Mouse (Mus musculus): Measurements from ENCODE around the gene Gins1. TPM values are rescaled to one million over a fixed set of nuclear protein-coding genes. Genes with fewer than 3 reads are reported as not detected.

Gene Gins1
- polyA plus RNA-seq, 1 experiment from 2014 or later = 82.1 TPM

DNA sequence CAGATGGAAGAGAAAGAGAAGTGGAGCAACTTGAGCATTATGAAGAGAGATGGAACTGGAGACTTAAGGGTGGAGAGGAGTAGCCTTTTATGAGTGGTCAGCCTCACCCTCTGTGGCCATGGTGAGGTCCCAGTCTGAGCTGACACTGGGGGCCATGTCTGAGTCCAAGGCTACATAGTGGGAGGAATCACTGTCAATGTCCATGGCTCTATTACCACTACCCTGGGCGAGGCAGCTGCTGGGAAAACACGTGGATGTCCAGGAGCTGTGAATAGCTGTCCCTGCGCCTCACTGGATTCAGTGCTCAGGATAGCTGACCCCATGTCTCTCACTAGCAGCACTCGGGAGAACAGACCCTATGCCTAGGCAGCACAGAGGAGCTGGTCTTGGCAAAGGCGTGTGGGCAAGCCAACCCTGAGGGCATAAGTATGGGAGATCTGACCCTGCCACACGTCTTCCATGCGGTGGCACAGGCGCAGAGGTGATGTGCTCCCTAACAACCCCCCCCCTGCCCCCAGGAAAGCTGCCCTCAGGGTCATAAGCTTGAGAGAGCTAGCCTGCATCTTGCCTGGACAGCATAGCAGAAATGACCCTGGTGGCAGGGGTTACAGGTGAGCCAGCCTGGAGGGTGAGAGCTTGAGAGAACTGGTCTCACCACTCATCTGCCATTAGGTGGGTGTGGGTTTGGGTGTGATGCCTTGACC is 21.0 kb upstream of the Gins1 start:
- Histone ChIP-seq H3K4me2 (no peak overlapping the region), H3K4me3 (ENCODE audit: low read depth, low read length) (no peak overlapping the region), H3K9me3 (ENCODE audit: control insufficient read depth, low read length) (no peaks in the 10 kb centered on the region), H3K27me3 (ENCODE audit: control insufficient read depth, insufficient read depth, low read length) (no peaks in the 10 kb centered on the region), H3K4me1 (ENCODE audit: control insufficient read depth, insufficient read depth, low read length) (no peaks in the 10 kb centered on the region), H3K36me3 (ENCODE audit: control insufficient read depth, insufficient read depth, low read length) (no peaks in the 10 kb centered on the region), H3K27ac (ENCODE audit: low read depth, low read length) (no peak overlapping the region), H3K9ac (ENCODE audit: low read length) (no peak overlapping the region)
- ATAC-seq (ENCODE audit: low FRiP score) (peak; percentile 38; the same call in 1 of the 2 replicates), DNase-seq (ENCODE audit: low spot score, missing footprints) (no peak)
- 93% methylated on average over 8 of the region's 8 CpGs for WGBS

DNA sequence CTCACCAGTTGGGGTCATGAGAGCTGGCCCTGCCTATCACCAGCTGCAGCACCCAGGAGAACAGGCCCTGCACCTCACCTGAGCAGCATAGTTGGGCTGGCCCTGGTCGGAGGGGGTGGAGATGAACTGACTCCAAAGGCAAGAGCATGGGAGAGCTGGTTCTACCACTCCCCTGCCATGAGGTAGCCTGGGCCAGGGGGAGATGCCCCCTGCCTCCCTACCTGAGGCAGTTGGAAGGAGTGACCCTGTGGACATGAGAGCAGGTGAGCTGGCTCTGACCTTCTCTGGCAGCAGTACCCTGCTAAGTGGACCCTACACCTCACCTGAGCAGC is 20.5 kb upstream of the Gins1 start:
- no peak overlapping the region for H3K4me3 ChIP-seq (ENCODE audit: low read depth, low read length)
- DNase-seq (ENCODE audit: low spot score, missing footprints) = no peak
- no peaks in the 10 kb centered on the region for H3K27me3 ChIP-seq (ENCODE audit: control insufficient read depth, insufficient read depth, low read length)
- WGBS = 86% methylated on average over 1 of the region's 1 CpGs
- no peaks in the 10 kb centered on the region for H3K36me3 ChIP-seq (ENCODE audit: control insufficient read depth, insufficient read depth, low read length)
- H3K9me3 ChIP-seq (ENCODE audit: control insufficient read depth, low read length) = no peaks in the 10 kb centered on the region
- peak; percentile 27; the same call in 1 of the 2 replicates for ATAC-seq (ENCODE audit: low FRiP score)
- no peaks in the 10 kb centered on the region for H3K4me1 ChIP-seq (ENCODE audit: control insufficient read depth, insufficient read depth, low read length)
- no peak overlapping the region for H3K4me2 ChIP-seq
- H3K9ac ChIP-seq (ENCODE audit: low read length) = no peak overlapping the region
- no peak overlapping the region for H3K27ac ChIP-seq (ENCODE audit: low read depth, low read length)

DNA sequence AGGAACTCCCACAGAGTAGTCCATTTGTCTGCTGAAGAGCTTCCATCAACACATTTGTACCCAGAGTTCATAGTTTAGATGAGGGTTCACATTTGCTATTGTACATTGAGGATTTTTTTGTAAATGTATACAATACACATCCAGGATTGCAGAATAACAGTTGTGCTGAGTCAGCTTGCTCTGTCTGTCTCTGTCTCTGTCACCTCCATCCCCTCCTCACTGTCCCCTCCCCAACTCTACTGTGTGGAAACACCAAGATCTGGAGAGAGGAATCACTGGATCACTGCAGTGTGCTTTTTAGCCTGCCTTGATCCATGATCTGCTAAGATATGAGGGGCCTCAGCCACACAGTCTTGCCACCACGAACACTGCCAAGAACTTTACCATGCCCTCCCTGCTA is 19.4 kb upstream of the Gins1 start:
- Histone ChIP-seq H3K4me3 (ENCODE audit: low read depth, low read length) (no peak overlapping the region), H3K36me3 (ENCODE audit: control insufficient read depth, insufficient read depth, low read length) (no peaks in the 10 kb centered on the region), H3K4me2 (no peak overlapping the region), H3K9me3 (ENCODE audit: control insufficient read depth, low read length) (no peaks in the 10 kb centered on the region), H3K9ac (ENCODE audit: low read length) (no peak overlapping the region), H3K27me3 (ENCODE audit: control insufficient read depth, insufficient read depth, low read length) (no peaks in the 10 kb centered on the region), H3K27ac (ENCODE audit: low read depth, low read length) (no peak overlapping the region), H3K4me1 (ENCODE audit: control insufficient read depth, insufficient read depth, low read length) (no peaks in the 10 kb centered on the region)
- ATAC-seq (ENCODE audit: low FRiP score) = no peak
- no peak for DNase-seq (ENCODE audit: low spot score, missing footprints)
- 86% methylated on average over 1 of the region's 1 CpGs for WGBS

DNA sequence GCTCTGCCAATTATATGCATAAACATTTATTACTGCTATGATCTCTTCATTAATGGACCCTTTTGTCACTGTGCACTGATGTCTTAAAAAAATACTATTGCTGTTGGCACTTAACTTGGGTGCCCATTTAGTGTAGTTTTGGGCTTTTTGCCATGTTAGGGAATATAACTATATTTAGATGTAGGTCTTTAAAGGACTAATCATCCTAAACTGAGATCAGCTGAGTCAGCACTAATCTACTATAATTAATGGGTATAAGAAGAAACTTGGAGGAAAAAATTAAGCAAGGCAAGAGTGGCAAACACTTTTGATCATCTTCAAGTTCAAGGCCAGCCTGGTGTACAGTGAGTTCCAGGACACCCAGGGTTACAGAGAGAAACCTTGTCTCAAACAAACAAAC is 18.9 kb upstream of the Gins1 start:
- DNase-seq (ENCODE audit: low spot score, missing footprints) (no peak), ATAC-seq (ENCODE audit: low FRiP score) (no peak)
- Histone ChIP-seq H3K9ac (ENCODE audit: low read length) (no peak overlapping the region), H3K4me1 (ENCODE audit: control insufficient read depth, insufficient read depth, low read length) (no peaks in the 10 kb centered on the region), H3K9me3 (ENCODE audit: control insufficient read depth, low read length) (no peaks in the 10 kb centered on the region), H3K27ac (ENCODE audit: low read depth, low read length) (no peak overlapping the region), H3K27me3 (ENCODE audit: control insufficient read depth, insufficient read depth, low read length) (no peaks in the 10 kb centered on the region), H3K4me2 (no peak overlapping the region), H3K4me3 (ENCODE audit: low read depth, low read length) (no peak overlapping the region), H3K36me3 (ENCODE audit: control insufficient read depth, insufficient read depth, low read length) (no peaks in the 10 kb centered on the region)

DNA sequence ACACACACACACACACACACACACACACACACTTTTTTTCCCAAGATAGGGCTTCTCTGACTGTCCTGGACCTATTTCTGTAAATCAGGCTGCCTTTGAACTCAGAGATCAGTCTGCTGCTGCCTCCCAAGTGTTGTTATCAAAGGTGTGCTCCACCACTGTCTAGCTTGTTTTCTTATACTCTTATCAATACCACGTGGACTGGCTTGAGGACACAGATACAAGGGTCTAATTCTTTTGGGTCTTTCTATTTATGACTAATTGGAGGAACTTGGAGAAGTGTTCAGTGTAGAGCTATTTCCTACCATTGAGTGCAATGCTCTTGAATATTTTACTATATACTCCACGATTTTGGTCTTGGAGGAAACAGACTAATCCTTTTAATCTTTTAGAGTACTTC is 17.8 kb upstream of the Gins1 start:
- WGBS = 71% methylated on average over 2 of the region's 2 CpGs
- no peaks in the 10 kb centered on the region for H3K27me3 ChIP-seq (ENCODE audit: control insufficient read depth, insufficient read depth, low read length)
- no peak overlapping the region for H3K27ac ChIP-seq (ENCODE audit: low read depth, low read length)
- H3K9ac ChIP-seq (ENCODE audit: low read length) = no peak overlapping the region
- no peak overlapping the region for H3K4me3 ChIP-seq (ENCODE audit: low read depth, low read length)
- no peaks in the 10 kb centered on the region for H3K36me3 ChIP-seq (ENCODE audit: control insufficient read depth, insufficient read depth, low read length)
- H3K4me2 ChIP-seq = no peak overlapping the region
- ATAC-seq (ENCODE audit: low FRiP score) = no peak
- no peaks in the 10 kb centered on the region for H3K4me1 ChIP-seq (ENCODE audit: control insufficient read depth, insufficient read depth, low read length)
- H3K9me3 ChIP-seq (ENCODE audit: control insufficient read depth, low read length) = no peaks in the 10 kb centered on the region
- no peak for DNase-seq (ENCODE audit: low spot score, missing footprints)

DNA sequence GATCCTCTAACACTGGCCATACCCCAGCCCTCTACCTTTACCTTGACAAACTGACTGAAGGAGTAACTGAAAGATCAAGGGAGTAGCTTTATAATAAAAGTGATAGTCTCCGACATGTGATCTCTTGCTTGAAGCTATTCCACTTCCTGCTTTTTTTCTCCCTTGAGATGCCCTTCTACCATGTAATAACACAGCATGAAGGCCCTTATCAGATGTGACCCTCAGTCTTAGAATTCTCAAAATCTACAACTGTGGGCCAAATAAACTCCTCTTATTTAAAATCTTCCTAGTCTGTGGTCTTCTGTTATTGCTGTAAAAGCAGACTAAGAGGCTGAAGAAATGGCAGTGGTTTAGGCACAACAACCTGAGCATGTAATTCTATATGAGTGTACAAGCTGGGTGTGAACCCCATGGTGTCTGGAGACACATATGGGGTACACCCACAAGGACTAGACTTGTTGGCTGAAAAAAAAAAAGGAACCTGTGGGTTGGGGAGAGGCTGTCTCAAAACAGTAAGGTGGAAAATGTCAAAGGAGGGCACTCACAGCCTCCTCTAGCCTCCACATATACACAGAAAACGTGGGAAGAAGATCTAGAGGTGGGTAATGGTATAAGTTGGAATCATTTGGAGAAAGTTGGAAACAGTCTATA is 10.5 kb upstream of the Gins1 start:
- WGBS = 94% methylated on average over 2 of the region's 2 CpGs
- DNase-seq (ENCODE audit: low spot score, missing footprints) = no peak

DNA sequence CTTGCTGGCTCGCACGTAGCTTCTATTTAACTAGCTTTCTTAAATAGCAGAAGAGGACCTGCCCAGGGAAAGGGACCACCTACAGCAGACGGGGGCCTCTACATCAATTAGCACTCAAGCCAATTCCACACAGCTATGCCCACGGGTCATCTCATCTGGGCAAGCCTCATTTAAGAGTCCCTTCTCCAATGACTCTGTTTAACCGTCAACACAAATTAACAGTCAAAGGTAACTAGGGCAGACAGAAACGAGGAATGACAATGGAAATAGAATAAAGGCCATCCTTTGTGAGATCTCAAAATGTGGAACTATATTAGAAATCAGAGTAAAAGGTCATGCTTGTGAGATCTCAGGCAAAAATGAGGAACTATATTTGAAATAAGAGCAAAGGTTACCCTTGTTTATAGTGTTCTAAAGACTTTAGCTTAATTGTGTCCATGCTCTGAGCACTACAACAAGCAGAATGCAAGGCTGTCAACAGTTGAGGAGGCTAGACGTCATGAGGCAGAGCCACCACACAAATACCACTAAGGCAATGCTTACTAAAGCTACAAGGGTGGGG is 9.4 kb upstream of the Gins1 start:
- Histone ChIP-seq H3K27me3 (ENCODE audit: control insufficient read depth, insufficient read depth, low read length) (no peaks in the 10 kb centered on the region), H3K4me3 (ENCODE audit: low read depth, low read length) (no peak overlapping the region), H3K36me3 (ENCODE audit: control insufficient read depth, insufficient read depth, low read length) (no peaks in the 10 kb centered on the region), H3K27ac (ENCODE audit: low read depth, low read length) (no peak overlapping the region), H3K9me3 (ENCODE audit: control insufficient read depth, low read length) (no peaks in the 10 kb centered on the region), H3K4me2 (no peak overlapping the region), H3K9ac (ENCODE audit: low read length) (no peak overlapping the region), H3K4me1 (ENCODE audit: control insufficient read depth, insufficient read depth, low read length) (no peaks in the 10 kb centered on the region)
- DNase-seq (ENCODE audit: low spot score, missing footprints) (no peak), ATAC-seq (ENCODE audit: low FRiP score) (no peak)
- WGBS = 89% methylated on average over 7 of the region's 7 CpGs

More for the DNA sequence above, 10.5 kb upstream of the Gins1 start:
- no peaks in the 10 kb centered on the region for H3K4me1 ChIP-seq (ENCODE audit: control insufficient read depth, insufficient read depth, low read length)
- no peaks in the 10 kb centered on the region for H3K27me3 ChIP-seq (ENCODE audit: control insufficient read depth, insufficient read depth, low read length)
- no peak overlapping the region for H3K9ac ChIP-seq (ENCODE audit: low read length)
- no peak overlapping the region for H3K4me3 ChIP-seq (ENCODE audit: low read depth, low read length)
- no peaks in the 10 kb centered on the region for H3K9me3 ChIP-seq (ENCODE audit: control insufficient read depth, low read length)
- H3K4me2 ChIP-seq = no peak overlapping the region
- no peaks in the 10 kb centered on the region for H3K36me3 ChIP-seq (ENCODE audit: control insufficient read depth, insufficient read depth, low read length)
- no peak overlapping the region for H3K27ac ChIP-seq (ENCODE audit: low read depth, low read length)
- ATAC-seq (ENCODE audit: low FRiP score) = no peak

DNA sequence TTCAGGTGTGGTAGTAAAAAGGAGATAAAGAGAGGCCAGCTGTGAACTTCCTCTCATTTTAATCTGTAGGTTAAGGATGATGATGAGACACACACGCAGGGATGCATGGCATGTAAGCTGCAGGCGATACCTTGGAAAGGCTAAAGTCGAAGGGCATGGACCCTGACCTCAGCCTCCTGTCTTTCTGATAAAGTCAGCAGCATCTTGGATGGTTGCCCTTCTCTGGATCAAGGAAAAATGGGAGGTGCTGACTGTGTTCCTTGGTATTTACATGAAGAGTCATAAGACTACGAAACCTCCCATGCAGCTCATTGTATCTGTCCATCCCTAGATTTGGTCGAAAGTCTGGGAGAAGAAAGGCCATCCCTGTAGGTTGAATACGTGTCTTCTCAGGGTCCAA is 4.9 kb upstream of the Gins1 start:
- no peak for ATAC-seq (ENCODE audit: low FRiP score)
- no peak for DNase-seq (ENCODE audit: low spot score, missing footprints)
- Histone ChIP-seq H3K27ac (ENCODE audit: low read depth, low read length) (no peak overlapping the region), H3K9ac (ENCODE audit: low read length) (no peak overlapping the region), H3K4me1 (ENCODE audit: control insufficient read depth, insufficient read depth, low read length) (peaks cover 16% of the 10 kb centered on the region), H3K27me3 (ENCODE audit: control insufficient read depth, insufficient read depth, low read length) (no peaks in the 10 kb centered on the region), H3K36me3 (ENCODE audit: control insufficient read depth, insufficient read depth, low read length) (no peaks in the 10 kb centered on the region), H3K4me2 (no peak overlapping the region), H3K9me3 (ENCODE audit: control insufficient read depth, low read length) (no peaks in the 10 kb centered on the region), H3K4me3 (ENCODE audit: low read depth, low read length) (no peak overlapping the region)
- WGBS = 88% methylated on average over 6 of the region's 6 CpGs

DNA sequence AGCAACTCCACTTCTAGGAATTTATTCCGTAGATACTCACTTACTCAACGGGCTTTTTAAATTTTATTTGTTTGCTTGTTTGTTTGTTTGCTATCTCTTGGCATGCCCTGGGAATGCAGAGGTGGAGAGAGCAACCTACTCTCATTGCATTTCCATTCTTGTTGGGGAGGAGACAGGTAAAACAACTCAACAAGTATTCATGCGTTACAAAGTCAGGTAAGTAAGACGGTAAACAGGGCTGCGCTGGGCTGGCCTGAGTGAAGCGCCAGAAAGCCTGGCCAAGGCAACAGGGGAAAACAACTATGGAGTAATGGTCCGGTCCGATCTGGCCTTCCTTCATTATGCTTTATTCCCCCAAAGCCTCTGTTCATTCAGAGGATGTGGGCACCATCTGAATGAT is 2.9 kb upstream of the Gins1 start:
- Histone ChIP-seq H3K27ac (ENCODE audit: low read depth, low read length) (no peak overlapping the region), H3K4me1 (ENCODE audit: control insufficient read depth, insufficient read depth, low read length) (peaks cover 16% of the 10 kb centered on the region), H3K9ac (ENCODE audit: low read length) (no peak overlapping the region), H3K4me2 (no peak overlapping the region), H3K9me3 (ENCODE audit: control insufficient read depth, low read length) (no peaks in the 10 kb centered on the region), H3K4me3 (ENCODE audit: low read depth, low read length) (no peak overlapping the region), H3K36me3 (ENCODE audit: control insufficient read depth, insufficient read depth, low read length) (no peaks in the 10 kb centered on the region), H3K27me3 (ENCODE audit: control insufficient read depth, insufficient read depth, low read length) (no peaks in the 10 kb centered on the region)
- DNase-seq (ENCODE audit: low spot score, missing footprints) (no peak), ATAC-seq (ENCODE audit: low FRiP score) (no peak)
- 89% methylated on average over 8 of the region's 8 CpGs for WGBS

All from midbrain, embryonic 11.5 days (tissue).